Mouse (Mus musculus) retina, adult 2 months (tissue): ENCODE data around the gene Tmc6.

Experiments
- DNase-seq: peaks from one replicate; pipeline ENCODE4 v3.0.0-alpha.2; 2012; ENCODE audit warnings: low read depth, low spot score

The Tmc6 gene

DNA sequence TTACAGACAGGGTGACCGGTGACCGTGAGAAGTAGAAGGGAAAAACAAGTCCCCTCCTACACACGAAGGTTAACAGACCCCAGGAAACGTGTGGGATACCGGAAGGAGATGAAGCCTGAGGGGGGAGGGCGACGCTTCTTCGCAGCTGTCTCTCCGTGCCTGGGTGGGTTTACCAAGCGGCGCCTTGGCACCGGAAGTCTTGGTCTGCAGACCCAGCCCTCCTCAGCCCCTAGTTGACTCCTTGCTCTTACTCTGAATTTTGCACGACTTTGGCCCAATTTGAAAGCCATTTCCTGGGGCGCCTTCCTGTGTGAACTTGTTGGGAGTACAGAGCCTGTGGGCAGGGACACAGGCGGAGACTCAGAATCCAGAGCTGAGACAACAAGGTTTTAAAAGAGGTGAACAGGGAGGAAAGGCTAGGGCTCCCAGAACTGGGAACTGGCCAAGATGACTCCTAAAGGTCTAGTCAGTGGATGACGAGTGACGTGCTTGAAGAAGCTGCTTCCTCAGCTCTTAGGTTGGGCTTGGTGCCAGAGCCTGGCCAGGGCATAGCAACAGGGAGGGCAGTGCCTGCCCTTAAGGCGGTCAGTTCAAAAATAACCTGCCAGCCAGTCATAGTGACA, 688 bp downstream of the Tmc6 start:
- no peak for DNase-seq

DNA sequence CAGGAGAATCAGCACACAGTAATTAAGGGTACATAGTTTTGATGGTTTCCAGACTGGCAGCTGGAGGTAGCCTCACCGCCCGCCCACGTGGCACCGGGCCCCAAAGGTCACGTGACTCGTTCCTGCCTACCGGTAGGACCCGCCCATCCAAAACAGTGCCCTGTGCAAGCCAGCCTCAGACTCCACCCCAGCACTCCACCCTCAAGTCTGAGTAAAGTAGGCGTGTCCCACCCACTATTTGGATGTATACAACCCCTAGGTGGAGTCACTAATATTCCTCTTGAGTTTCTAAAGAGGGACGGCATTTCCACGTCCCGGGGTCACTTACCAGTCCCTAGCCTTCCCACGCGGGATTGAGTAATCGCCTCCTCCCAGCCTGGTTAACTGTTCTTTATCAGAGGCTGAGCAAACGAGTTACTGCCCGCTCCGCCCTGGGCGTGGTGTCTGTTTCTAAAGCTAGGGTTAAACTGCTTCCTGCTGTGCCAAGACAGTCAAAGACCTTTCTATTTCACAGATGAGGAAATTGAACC, 1.4 kb downstream of the Tmc6 start:
- no peak for DNase-seq

DNA sequence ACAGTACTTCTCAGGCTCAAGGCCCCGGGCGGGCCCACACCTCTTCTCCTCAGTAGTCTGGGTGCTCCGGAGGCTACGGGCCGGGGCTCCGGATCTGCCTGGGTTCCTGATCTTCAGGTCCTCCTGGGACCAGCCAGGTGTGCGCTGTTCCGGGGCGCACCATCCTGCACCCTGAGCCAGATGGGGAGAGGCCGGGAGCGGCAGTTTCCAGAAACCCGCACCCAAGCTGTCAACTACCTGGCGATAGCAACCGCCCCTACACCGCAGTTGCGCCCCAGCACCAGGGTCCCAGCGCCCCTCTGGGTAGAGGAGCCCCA, 1.8 kb downstream of the Tmc6 start:
- no peak for DNase-seq

DNA sequence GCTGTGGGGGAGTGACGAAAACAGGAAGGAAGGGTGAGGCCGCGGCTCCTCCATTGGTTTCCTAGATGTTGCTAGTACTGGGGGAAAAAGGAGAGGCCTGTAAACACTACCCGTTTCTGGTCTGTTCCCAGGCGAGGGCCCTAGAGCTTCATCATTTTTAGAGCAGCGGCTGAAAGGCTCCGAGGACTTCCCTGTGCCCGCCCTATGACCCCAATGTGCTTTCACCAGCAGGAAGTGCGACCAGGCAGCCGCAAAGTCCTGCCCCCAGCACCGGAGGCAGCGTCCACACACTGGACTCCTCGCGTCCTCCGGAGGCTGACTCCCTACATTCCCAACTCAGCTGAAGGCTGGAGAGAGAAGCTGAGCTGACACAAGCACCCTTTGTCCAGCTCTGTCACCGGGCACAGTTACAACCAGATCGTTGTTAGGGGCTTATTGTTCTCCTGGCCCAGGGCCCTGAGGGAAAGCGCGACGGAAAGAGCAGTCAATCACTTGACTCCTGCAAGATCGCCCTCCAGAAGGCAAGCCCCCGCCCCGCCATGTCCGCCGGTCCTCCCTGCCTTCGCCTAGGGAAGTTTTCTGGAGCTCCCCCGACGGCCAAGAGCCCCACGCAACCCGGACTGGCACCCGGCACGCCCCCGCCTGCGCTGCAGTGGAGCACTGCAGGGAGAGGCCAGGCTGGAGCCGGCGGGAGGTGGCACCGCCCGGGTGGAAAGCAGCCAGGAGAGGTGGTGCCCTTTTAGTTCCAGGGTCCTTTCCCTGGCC, 2.4 kb downstream of the Tmc6 start:
- DNase-seq = no peak

DNA sequence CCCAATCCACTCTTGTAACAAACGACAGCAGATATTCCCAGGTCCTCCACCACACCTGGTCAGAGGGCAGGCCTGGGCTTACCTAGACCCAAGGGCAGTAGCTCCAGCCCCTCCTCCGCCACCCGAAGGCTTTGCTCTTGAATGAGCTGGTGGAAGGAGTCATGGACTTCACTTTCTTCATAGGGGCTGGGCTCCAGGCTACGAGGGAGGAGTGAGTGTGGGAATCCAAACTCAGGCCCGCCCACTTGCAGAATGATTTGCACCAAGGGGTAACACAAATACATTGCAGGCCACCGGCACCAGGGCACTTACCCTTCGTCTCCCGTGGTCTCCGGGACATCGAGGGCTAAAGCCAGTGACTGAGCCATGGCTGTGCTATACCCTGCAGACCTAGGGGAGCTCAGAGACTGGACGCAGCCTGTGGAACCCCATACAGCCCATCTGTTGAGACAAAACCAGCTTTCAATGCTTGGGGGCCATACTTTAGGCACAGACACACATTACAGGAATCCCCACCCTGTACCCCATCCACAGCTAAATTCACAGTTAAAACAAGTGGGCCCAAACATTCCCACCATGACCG, 3.1 kb downstream of the Tmc6 start:
- DNase-seq = no peak

DNA sequence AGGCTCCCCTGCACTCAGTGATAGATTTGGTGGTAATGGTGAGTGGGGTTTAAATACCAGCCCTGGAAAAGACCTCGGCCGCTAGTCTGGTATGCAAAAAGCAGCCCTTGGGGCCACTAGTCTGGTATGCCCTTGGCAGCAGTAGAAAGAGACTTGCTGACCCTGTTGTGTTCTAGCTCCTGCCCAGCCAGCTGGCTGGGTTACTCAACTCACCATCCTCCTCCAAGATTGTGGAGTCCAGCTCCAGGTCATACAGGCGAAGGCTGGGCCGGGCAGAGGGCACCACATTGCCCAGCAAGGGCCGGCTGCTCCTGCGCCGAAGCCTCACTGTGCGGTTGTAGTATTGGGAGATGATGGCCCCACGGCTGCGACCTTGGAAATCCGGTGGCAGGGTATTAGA, 4.0 kb downstream of the Tmc6 start:
- no peak for DNase-seq

DNA sequence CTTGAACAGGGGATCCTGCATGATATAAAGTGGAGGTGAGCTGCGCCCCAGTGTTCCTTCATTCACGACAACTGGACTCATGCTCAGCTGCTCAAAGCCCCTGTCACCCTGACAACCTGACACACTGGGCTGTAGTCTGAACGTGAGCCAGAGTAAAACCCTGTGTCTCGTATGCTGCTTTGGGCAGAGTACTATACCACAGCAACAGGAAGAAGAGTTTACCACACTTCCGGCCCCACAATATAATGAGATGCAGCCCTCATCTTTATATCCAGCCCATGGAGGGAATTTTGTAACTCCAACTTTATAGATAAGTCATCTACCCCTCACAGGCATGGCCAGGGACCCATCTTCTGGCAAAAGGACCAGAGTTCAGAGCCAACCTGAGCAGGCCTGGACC, 4.9 kb downstream of the Tmc6 start:
- DNase-seq = no peak

DNA sequence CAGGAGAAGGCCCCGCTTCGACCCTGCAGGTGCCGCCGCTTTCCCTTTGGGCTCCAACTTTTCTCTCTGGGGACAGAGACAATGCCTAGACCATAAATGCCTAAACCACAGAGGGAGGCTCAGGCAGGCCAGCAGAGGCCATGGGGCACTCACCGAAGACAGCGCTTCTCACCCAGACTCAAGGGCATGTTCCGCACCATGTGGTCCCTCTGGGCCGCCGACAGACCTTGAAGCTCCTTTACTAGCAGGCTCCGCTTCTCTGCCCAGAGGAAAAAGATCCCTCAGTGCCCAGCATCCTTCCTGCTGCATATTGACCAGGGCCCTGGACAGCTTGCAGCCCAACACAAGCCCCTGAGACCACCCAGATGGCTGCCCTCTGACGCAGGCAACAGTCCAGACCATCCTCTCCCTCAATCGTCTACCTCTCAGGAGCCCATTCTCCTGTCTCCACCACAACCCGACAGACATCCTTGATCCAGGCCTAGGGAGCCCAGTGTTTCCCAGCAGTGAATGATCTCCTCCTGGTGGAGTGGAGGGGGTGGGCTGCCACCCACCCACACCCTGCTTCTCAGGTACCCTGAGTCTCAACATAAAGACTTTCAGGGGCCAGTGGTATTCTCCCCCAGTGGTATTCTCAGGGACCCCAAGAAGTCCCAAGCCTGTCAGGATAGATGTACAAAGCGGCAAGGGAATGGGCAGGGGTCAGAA, 5.8 kb downstream of the Tmc6 start:
- no peak for DNase-seq

DNA sequence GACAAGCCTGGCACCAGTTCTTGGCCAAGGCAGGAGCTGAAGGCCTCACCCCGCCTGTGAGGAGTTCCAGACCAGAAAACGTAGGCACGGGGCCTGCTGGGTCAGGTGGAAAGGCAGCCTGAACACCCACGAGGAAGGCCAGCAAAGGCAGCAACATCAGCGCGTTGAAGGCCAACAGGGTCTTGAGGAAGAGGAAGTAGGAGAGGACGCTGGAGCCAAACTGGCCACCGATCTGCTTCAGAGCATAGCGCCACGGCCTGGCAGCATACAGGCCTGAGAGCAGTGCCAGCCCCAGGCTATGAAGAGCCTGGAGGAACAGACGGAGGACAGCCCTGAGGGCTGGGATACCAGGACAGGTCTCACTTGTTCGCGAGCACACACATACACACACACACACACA, 6.5 kb downstream of the Tmc6 start:
- no peak for DNase-seq

DNA sequence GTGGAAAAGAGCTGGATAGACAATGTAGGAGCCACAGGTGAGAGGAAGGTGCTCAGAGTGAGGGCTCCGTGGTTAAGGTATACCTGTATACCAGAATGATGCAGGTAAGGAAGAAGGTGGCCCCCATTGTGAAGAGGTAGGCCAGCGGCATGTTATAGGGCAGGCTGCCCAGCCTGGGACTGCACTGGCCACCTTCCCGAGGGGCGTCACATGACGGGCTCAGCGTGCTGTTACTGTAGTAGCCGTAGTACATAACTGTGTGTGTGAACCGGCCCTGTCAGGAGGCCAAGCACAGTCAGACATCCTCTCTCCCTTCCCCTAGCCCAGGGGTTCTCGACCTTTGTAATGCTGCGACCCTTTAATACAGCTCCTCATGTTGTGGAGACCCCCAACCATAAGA, 7.1 kb downstream of the Tmc6 start:
- no peak for DNase-seq

DNA sequence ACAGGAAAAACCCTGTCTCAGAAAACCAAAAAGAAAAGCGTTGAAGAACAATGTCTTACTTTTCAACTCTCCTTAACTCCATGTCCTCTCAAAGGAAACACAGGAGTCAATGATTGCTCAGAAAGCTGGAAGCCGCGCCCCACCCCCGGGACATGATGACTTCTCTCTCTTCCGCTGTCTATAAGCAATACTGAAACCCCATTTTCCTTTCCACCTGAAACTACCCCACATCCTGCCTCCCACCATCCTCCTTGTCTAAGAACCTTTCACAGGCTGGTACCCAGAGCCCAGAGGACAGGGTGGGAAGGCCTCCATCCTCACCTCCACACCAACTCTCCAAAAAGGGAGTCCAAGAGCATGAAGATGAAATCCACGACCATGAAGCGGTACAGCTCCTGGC, 9.6 kb downstream of the Tmc6 start:
- no peak for DNase-seq

DNA sequence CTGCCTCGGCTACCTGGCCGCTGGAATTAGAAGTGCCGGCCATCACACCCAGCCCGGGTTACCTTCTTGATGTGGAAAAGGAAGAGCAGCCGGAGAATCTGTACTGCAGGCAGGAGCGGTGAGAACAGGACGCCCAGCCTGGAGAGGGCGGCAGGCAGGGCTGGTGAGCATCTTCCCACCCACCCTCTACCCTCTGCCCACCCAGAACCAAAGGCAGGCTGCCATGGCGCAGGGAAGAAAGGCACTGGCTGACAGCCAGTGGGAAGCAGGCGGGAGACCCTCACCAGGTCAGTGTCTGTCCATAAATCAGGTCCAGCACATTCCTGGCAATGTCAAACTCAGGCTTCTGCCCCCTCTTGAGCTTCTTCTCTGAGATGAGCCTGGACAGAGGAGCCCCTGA, 11.6 kb downstream of the Tmc6 start:
- no peak for DNase-seq

DNA sequence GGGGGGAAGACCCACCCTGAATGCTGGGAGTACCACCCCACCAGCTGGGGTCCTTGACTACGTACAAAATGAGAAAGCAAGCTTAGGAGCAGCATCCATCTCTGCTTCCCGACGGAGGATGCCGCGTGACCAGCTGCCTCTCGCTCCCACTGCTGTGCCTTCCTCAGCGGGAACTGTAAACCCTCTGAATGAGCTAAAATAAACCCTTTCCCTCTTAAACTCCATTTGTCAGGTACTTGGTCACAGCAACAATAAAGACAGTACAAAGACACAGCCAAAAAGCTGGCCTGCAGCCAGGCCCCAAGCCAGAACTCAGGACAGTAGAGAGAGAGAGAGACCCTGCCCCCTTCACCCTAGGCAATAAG, 12.3 kb downstream of the Tmc6 start:
- DNase-seq = no peak

DNA sequence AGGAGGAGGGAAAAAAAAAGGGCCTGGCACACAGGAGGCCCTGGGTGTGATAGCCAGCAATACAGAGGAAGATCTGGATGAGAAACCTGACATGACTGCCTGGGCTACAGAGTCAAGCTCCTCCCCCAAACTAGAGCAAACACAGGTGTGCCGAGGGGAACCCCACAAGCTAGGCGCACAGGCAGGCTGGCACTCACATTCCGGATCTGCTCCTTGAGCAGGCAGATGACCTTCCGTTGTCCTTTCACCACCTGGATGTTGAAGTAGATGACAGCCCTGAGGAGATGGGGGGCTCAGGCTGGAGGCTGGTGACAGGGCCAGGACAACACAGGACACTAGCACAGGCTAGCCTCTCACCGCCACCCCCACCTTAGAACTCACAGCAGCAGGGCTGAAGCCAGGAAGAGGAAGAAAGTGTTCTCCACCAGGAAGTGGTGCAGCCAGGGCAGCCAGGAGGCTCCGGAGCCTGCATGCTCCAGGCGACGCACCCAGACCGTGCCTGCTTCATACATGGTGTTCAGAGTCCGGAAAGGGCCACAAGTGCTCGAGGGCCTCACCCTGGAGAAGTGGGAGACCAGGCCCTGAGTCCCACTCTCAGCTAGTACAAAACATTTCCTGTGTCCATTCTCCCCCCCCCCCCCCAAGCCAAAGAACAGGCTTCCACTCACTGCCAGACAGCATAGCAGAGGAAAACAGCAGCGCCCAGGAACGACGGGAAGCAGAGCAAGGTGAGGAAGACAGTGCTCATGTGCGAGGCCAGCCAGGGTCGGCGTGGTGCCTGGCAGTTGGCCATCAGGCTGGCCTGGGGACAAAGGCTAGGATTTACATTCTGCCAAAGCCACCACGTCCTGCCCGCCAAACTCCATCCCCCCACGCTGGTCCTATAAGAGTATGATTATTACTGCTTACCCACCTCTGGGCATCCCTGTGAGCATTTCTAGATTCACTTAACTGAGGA, 13.0 kb downstream of the Tmc6 start:
- no peak for DNase-seq

DNA sequence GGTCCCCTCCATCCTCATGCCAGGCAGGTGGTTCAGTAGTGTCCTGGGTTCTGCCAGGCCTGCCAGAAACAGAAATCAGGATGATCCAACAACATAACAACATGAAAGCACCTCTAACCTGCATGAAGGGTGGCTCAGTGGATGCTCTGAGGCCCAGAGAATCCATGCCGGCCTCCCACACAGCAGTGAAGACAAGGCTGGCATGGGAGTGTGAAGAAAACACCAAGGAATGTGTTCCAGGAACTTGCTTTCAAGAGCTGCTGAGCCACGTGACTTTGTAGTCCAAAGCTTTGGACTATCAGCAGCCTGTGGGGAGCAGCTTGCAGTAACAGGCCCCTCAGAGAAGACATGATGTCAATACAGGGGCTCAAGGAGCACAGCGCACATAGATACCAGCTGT, 15.7 kb downstream of the Tmc6 start:
- no peak for DNase-seq

DNA sequence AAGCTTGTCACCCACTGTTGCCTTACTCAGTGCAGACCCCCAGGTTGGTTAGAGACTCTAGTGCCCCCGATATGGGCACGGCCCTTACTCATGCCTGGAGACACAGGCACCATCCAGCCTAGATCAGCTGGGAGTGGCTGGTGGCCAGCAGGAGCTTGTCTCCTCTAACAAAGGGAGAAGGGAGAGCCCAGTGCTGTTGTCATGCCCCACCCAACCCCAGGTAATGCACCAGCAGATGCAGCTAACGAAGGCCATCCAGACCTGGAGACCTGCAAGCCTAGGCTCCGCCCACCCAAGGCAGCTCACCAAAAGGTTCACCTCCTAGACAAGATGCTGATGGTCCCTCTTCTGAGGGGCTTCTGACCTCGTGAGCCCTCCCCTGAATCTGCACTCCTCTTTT, 16.6 kb downstream of the Tmc6 start:
- no peak for DNase-seq

DNA sequence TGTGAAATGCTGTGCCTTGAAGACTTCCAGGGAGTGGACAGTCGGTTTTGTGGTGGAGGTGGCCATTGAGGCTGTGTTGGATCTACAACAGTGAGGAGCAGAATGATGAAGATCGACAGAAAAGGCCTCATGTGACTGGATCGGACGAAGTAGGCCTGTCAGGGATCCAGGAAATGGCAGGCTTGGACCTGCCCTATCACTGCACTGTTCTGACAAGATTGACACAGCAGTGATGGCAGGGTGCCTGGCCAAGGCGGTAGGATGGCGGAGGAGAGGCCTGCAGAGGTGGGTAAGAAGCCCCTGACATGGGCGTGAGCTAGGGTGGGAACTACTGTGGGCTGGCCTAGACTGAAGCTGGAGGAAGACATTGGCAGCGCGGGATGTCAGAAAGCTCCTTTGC, 17.7 kb downstream of the Tmc6 start:
- DNase-seq = no peak

DNA sequence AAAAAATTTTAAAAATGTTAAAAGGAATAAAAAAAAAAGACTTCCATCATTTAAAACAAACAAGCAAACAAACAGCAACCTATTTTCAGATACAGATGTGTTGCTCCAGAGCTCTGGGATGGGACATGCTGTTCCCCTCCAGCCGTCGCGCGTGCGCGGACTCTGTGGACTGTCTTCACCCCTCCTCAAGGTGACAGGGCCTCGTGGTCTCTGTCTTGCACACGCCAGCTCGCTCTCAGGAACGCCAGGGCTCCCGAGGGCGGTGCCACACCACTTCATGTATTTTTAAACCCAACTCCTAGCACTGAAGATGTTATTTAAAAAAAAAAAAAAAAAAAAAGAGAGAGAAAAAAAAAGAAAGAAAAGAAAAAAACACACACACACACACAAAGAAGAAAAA, 19.8 kb downstream of the Tmc6 start:
- no peak for DNase-seq

DNA sequence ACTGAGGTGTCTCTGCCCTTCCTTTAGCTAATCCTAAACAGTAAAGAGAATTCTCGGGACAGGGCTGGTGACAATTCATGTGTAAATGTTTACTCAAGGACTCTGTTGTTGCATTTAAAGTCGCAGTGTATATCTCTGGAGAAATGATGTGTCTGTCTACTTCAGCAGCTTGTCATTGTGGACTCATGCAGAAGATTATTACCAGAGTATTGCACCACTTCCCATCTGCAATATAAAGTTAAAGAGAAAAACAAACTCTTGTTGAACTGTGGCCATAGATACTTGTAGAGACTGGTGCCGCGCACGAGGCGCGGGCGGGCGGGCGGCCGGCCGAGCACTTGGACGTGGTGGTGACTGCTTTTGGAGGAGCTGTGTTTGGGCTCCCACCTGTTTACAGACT, 20.2 kb downstream of the Tmc6 start:
- DNase-seq = no peak

DNA sequence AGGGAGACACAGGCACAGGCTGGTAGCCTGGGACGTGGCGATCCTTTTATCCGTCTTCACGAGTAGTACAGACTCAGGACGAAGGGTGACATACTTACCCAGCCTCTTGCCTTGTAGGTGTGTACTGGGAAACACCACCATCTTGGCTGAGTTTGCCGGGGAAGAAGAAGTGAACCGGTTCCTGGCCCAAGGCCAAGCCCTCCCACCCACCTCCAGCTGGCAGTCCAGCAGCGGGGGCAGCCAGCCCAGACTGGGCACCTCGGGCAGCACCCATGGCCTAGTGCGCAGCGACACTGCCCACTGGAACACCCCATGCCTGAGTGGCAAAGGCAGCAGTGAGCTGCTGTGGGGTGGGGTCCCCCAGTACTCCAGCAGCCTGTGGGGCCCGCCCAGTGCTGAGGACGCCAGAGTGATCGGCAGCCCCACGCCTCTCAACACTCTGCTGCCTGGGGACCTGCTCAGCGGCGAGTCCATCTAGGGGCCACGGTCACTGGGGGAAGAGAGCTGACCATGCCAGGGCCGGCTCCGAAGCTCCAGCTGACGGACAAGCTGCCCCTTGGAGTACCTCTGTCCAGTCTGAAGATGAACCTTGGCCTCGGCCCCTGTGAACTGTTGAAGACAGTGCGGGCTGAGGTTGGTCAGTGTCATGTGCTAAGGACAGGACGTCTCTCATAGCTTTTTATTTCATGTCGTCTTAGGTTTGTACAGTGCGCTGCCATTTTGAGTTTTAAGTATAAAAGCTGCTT, 21.5 kb downstream of the Tmc6 start:
- DNase-seq = no peak

DNA sequence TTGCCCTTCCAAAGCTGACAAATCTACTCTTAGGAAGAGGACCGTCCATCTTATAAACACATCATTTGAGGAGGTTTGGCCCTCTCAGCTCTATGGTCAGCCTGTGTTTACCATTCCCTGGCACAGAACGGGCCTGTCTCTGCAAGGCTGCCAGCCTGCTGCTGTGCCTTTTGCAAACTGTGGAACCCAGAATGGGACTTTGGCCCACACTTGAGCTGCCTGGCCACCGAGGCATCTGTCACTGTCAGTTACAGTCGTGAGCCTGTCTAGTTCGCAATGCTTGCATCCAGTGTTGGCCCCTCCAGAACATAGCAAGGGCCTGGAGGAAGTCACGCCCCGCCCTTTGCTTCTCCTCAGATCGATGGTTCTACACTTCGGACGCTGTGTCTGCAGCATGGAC, 22.7 kb downstream of the Tmc6 start:
- no peak for DNase-seq
